Mouse (Mus musculus): ENCODE measurements at regions not wholly inside any gene's neighbourhood (a gene's known extent, or its start where the extent isn't known, plus 50 kb on each side); places are given as distances from the start of the nearest gene placed in this dataset.
A peak's percentile ranks its signal among the peaks of the same experiment; 100 is the strongest.
"Not testable (repeated sequence)": the region's sequence is repeated elsewhere in the genome, so short reads cannot be mapped to it uniquely, and the experiment has no call there.

- no peak for DNase-seq
Measured at GRCm38 (mm10) chr2:10998798-10999197, 173.1 kb upstream of the Prkcq start.

DNA sequence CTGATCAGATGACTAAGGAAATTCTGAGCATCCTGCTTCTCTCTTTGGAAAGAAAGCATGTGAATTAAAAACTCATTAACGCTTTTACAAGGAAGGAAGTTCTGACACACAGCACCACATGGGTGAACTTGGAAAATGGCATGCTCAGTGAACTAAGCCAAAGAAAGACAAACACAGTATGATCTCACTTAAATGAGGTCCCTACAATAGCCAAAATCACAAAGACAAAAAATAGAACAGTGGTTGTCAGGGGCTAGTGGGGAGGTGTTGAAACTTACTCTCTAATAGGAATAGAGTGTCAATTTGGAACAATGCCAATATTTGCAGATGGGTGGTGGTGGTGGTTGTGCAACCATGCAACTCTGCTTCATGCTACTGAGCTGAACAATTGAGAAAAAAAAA is 172.7 kb upstream of the Prkcq start:
- no peak for DNase-seq

DNA sequence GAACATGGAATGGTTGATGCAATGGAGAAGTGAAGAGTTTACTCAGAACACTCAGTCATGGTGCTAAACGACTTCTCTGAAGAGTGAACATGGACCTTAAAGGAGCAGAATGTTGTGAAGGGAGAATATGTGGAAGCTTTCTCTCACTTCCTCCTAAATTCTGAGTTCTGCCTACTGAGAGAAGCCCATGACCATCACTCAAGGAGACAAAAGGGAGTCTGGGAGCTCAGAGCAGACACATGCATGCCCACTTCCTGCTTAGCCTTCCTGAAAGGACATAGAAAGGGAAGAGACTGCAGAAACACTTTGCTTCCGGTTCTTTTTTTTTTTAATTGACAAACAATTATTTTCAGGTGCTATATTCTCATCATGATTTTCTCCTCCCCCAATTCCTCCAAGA is 166.1 kb upstream of the Prkcq start:
- no peak for DNase-seq

- DNase-seq, result no peak
Measured at GRCm38 (mm10) chr2:11011041-11011962, 160.6 kb upstream of the Prkcq start.

- DNase-seq, result no peak
Measured at GRCm38 (mm10) chr2:11012312-11012860, 159.5 kb upstream of the Prkcq start.

DNA sequence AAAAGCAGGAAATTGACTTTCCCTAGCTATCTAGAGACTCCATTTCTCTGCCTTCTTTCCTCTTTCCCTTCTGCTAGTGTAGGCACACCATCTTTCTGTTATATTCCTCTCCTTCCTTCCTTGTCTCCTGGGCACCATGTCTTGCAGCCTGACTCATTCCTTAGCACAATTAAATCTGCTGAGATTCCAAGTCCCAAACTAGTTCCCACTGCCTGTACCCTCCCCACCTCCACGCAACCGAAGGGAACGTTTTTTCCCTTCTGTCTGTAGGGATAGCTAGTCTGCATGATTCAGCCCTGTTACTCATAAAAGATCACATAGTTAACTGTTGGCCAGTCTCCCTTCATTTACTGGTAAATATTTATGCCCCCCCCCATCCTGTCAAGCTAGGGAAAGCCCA is 158.8 kb upstream of the Prkcq start:
- DNase-seq, result no peak

GRCm38 (mm10) chr2:11016446-11016845 is 155.5 kb upstream of the Prkcq start:
- DNase-seq, result no peak

DNA sequence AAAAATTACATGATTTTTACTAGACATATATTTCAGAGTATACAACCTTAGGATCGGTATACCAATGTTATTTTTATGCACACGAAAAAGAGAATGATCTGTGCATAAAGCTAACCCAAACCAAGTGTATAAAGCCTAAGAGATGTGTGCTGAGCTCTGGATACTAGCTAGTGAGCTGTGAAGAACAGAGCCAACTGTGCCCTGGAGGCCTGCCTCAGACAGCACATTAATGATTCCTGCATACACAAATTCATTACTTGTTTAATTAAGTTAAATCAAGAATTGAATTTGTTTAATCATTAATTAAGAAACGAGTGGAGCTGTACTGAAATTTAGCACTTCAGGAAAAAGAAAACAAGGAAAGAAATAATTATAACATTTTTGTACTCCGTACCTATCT is 139.0 kb upstream of the Prkcq start:
- DNase-seq, result no peak

GRCm38 (mm10) chr2:11034178-11034577 is 137.7 kb upstream of the Prkcq start:
- DNase-seq, result no peak

GRCm38 (mm10) chr2:11037343-11037742 is 134.6 kb upstream of the Prkcq start:
- no peak for DNase-seq

DNA sequence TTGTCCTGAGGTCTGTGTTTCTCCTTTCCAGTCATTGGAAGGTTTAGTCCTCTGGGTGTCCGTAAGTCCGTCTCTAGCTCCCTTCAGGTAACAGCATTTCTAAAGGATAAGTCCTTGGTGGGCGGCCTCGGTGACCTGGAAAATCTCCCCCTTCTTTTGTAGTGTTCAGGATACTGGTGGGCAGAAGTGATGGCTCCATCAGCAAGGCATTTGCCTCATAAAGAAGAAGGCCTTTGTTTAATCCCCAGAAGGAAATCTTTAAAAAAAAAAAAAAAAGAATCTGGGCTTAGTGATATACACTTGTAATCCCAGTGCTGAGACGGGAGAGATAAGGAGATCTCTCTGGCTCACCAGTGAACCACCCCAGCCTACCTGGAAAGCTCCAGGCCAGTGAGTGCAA is 133.5 kb upstream of the Prkcq start:
- DNase-seq, result no peak

- DNase-seq, result no peak
Measured at GRCm38 (mm10) chr2:11040005-11040404, 131.9 kb upstream of the Prkcq start.

GRCm38 (mm10) chr2:11044727-11045274 is 127.1 kb upstream of the Prkcq start:
- DNase-seq, result no peak

GRCm38 (mm10) chr2:11051621-11052020 is 120.3 kb upstream of the Prkcq start:
- DNase-seq, result no peak

DNA sequence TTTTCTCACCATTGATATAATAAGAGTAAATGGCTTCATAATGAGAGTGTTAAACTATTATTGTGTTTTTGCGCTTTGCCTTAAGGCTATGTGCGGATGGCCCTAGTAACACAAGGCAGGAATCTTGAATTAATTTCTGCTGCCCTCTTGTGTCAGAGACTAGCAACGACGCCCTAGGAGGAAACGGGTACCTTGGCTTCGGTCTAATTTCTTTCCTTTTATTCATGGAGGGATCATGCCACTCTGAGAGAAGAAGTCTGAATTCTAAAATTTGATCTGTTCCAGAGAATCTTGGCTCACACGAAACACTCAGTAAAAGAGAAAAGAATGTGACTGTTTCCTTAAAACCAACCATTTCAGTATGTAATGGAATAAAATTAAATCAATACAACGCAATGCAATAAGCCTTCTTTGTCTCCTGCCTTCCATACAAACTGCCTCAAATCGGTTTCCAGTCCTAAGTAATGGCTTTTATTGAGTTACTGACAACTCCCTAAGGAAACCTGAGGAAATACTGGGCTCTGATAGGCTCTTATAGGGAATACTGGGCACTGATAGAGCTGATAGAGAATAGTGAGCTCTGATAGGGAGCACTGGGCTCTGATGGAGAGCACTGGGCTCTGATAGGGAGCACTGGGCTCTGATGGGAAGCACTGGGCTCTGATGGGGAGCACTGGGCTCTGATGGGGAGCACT is 112.0 kb upstream of the Prkcq start:
- DNase-seq, result peak; percentile 20

DNA sequence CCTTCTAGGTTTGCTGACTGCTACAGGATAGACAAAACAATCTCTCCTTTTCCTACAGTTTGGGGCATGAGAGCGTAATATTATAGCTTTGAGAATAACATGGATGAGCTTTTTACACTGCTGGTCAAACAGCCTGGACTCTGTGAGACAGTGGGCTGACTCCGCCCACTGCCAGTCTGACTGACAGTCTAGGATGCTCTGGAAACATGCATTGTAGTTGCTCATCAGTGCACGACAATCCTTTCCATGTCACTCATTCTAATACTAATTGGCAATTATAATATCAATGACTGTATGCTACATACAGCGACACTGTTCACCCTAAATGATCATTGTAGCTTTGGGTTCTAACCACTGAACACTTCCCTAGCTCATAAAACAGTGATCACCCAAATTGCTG is 104.5 kb upstream of the Prkcq start:
- DNase-seq, result no peak

DNA sequence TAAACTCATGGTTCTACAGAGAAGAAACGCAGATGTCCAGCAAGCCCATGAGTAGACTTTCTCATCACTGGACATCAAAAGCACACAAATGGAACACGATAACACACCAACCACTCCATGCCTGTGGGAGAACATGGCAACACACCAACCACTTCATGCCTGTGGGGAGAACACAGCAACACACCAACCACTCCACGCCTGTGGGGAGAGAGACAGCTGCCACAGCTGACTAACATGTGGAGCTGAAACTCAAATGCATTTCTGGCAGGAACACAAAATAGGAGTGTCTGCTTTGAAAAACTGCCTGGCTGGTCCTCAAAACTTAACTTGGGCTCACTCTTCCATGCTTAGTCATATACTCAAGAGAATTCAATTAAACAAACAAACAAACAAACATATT is 88.4 kb upstream of the Prkcq start:
- DNase-seq, result no peak

DNA sequence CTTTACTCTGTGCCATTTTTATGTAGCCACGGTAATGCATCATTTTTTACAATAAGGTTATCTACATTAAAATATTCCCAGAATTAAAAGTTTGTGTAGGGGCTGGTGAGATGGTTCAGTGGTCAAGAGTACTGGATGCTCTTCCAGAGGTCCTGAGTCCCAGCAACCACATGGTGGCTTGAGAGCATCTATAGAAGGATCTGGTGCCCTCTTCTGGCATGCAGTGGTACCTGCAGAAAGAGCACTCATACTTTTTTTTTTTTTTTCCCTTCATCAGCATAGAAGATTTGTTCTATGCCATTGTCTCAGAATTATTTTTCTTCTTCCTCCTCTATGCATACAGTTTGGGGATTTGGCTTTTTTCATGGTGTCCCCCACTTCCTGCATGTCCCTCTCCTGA is 84.9 kb upstream of the Prkcq start:
- DNase-seq, result peak; percentile 12

DNA sequence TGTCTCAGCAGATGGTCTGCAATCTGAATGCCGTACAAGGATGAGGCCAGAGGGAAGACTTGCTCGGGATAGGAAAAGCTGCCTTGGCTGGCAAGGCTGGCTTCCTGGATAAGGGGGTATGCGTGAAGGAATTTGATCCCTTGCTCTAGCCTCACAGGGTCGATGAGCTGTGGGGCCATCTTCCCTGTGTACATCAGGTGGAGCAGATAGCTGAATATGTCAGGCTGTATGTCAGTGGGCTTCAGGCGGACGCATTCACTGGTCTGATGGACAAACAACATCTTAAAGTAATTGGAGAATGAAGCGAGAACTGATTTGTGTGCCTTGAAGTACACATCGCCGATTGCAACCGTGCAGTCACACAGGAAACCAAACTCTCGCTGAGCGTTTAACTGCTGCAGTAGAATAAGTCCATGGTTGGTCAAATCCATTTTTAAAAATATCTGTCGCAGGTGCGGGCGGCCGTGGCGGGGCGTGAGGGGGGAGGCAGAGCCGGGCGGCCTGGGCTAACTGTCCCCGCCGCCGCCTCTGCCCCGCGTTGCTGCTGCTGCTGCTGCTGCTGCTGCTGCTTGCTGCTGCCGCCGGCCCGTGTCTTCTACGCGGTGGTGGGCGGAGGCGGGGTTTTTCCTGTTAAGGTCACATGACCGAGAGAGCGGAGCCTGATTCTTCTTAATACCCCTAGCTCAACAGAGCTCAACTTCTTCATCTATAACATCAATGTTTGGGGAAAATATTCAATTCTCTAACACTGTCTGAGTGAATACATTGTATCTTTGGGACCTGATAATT is 71.9 kb upstream of the Prkcq start:
- DNase-seq, result not testable (repeated sequence)

DNA sequence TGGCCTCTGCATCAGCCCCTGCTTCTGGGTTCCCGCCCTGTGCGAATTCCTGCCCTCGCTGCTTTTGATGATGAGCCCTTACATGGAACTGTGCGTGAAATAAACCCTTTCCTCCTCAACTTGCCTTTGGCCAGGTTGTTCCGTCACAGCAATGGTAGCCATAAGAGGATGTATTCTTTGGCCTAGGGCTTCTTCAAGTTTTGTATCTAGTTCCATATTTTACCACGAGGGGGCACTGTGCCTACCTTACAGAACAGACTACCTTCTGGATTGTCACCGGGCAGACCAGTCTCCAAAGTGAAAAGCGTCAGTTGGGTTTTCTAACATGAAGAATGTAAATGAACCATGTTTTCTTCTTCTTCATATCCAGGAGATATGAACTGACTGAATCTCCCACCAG is 58.7 kb upstream of the Prkcq start:
- peak; percentile 29 for DNase-seq

GRCm38 (mm10) chr2:11118625-11119024 is 53.3 kb upstream of the Prkcq start:
- DNase-seq, result no peak

GRCm38 (mm10) chr2:11119301-11119700 is 52.6 kb upstream of the Prkcq start:
- no peak for DNase-seq
